Mouse (Mus musculus): ENCODE measurements around the gene Ddb2. TPM values are rescaled to one million over a fixed set of nuclear protein-coding genes. Genes with fewer than 3 reads are reported as not detected.

Gene Ddb2
- polyA plus RNA-seq, 1 experiment from 2014 or later: 14.1 TPM

- Histone ChIP-seq H3K27ac (replicated peaks; ENCODE audit: low read depth, low read length) (no peak overlapping the region), H3K9ac (ENCODE audit: low read depth, low read length) (no peak overlapping the region), H3K4me1 (ENCODE audit: control insufficient read depth, insufficient read depth, low read length) (no peaks in the 10 kb centered on the region), H3K9me3 (ENCODE audit: control insufficient read depth, low read length) (no peaks in the 10 kb centered on the region), H3K36me3 (ENCODE audit: control insufficient read depth, insufficient read depth, low read length) (peaks cover 52% of the 10 kb centered on the region), H3K27me3 (replicated peaks; ENCODE audit: control insufficient read depth, insufficient read depth, low read length) (no peaks in the 10 kb centered on the region), H3K4me2 (ENCODE audit: low read depth, low read length) (no peak overlapping the region), H3K4me3 (ENCODE audit: low read depth, low read length) (no peak overlapping the region)
- no peak for DNase-seq (ENCODE audit: low spot score)
- ATAC-seq (ENCODE audit: low read depth): no peak
- 88% methylated on average over 4 of the region's 4 CpGs for WGBS
Measured at GRCm38 (mm10) chr2:91175490-91175889, 61.3 kb downstream of the Ddb2 start.

- no peak for DNase-seq (ENCODE audit: low spot score)
- H3K9me3 ChIP-seq (ENCODE audit: control insufficient read depth, low read length): no peaks in the 10 kb centered on the region
- no peak overlapping the region for H3K27ac ChIP-seq (replicated peaks; ENCODE audit: low read depth, low read length)
- H3K4me1 ChIP-seq (ENCODE audit: control insufficient read depth, insufficient read depth, low read length): no peaks in the 10 kb centered on the region
- WGBS: 80% methylated on average over 25 of the region's 25 CpGs
- no peak for ATAC-seq (ENCODE audit: low read depth)
- no peaks in the 10 kb centered on the region for H3K27me3 ChIP-seq (replicated peaks; ENCODE audit: control insufficient read depth, insufficient read depth, low read length)
- no peak overlapping the region for H3K4me2 ChIP-seq (ENCODE audit: low read depth, low read length)
- no peak overlapping the region for H3K4me3 ChIP-seq (ENCODE audit: low read depth, low read length)
- H3K9ac ChIP-seq (ENCODE audit: low read depth, low read length): no peak overlapping the region
- H3K36me3 ChIP-seq (ENCODE audit: control insufficient read depth, insufficient read depth, low read length): peaks cover 65% of the 10 kb centered on the region
Measured at GRCm38 (mm10) chr2:91169587-91170322, 67.0 kb downstream of the Ddb2 start.

- Histone ChIP-seq H3K4me3 (ENCODE audit: low read depth, low read length) (no peak overlapping the region), H3K36me3 (ENCODE audit: control insufficient read depth, insufficient read depth, low read length) (peaks cover 60% of the 10 kb centered on the region), H3K4me2 (ENCODE audit: low read depth, low read length) (no peak overlapping the region), H3K9ac (ENCODE audit: low read depth, low read length) (no peak overlapping the region), H3K4me1 (ENCODE audit: control insufficient read depth, insufficient read depth, low read length) (no peaks in the 10 kb centered on the region), H3K9me3 (ENCODE audit: control insufficient read depth, low read length) (no peaks in the 10 kb centered on the region), H3K27ac (replicated peaks; ENCODE audit: low read depth, low read length) (no peak overlapping the region), H3K27me3 (replicated peaks; ENCODE audit: control insufficient read depth, insufficient read depth, low read length) (no peaks in the 10 kb centered on the region)
- ATAC-seq (ENCODE audit: low read depth): no peak
- DNase-seq (ENCODE audit: low spot score): no peak
- WGBS: 61% methylated on average over 4 of the region's 4 CpGs
Measured at GRCm38 (mm10) chr2:91167629-91168028, 69.2 kb downstream of the Ddb2 start.

- WGBS: 84% methylated on average over 6 of the region's 6 CpGs
- Histone ChIP-seq H3K36me3 (ENCODE audit: control insufficient read depth, insufficient read depth, low read length) (peaks cover 59% of the 10 kb centered on the region), H3K27me3 (replicated peaks; ENCODE audit: control insufficient read depth, insufficient read depth, low read length) (no peaks in the 10 kb centered on the region), H3K9ac (ENCODE audit: low read depth, low read length) (no peak overlapping the region), H3K4me1 (ENCODE audit: control insufficient read depth, insufficient read depth, low read length) (no peaks in the 10 kb centered on the region), H3K4me3 (ENCODE audit: low read depth, low read length) (no peak overlapping the region), H3K27ac (replicated peaks; ENCODE audit: low read depth, low read length) (no peak overlapping the region), H3K4me2 (ENCODE audit: low read depth, low read length) (no peak overlapping the region), H3K9me3 (ENCODE audit: control insufficient read depth, low read length) (no peaks in the 10 kb centered on the region)
- DNase-seq (ENCODE audit: low spot score) (no peak), ATAC-seq (ENCODE audit: low read depth) (no peak)
Measured at GRCm38 (mm10) chr2:91164991-91165390, 71.8 kb downstream of the Ddb2 start.

- Histone ChIP-seq H3K9me3 (ENCODE audit: control insufficient read depth, low read length) (no peaks in the 10 kb centered on the region), H3K4me1 (ENCODE audit: control insufficient read depth, insufficient read depth, low read length) (no peaks in the 10 kb centered on the region), H3K9ac (ENCODE audit: low read depth, low read length) (no peak overlapping the region), H3K4me2 (ENCODE audit: low read depth, low read length) (no peak overlapping the region), H3K36me3 (ENCODE audit: control insufficient read depth, insufficient read depth, low read length) (peaks cover 54% of the 10 kb centered on the region), H3K27ac (replicated peaks; ENCODE audit: low read depth, low read length) (no peak overlapping the region), H3K4me3 (ENCODE audit: low read depth, low read length) (no peak overlapping the region), H3K27me3 (replicated peaks; ENCODE audit: control insufficient read depth, insufficient read depth, low read length) (no peaks in the 10 kb centered on the region)
- WGBS: 81% methylated on average over 5 of the region's 5 CpGs
- DNase-seq (ENCODE audit: low spot score) (no peak), ATAC-seq (ENCODE audit: low read depth) (no peak)
Measured at GRCm38 (mm10) chr2:91163532-91163931, 73.2 kb downstream of the Ddb2 start.

GRCm38 (mm10) chr2:91162952-91163351 is 73.8 kb downstream of the Ddb2 start:
- Histone ChIP-seq H3K27ac (replicated peaks; ENCODE audit: low read depth, low read length) (no peak overlapping the region), H3K4me1 (ENCODE audit: control insufficient read depth, insufficient read depth, low read length) (no peaks in the 10 kb centered on the region), H3K4me3 (ENCODE audit: low read depth, low read length) (no peak overlapping the region), H3K27me3 (replicated peaks; ENCODE audit: control insufficient read depth, insufficient read depth, low read length) (no peaks in the 10 kb centered on the region), H3K9ac (ENCODE audit: low read depth, low read length) (no peak overlapping the region), H3K9me3 (ENCODE audit: control insufficient read depth, low read length) (no peaks in the 10 kb centered on the region), H3K36me3 (ENCODE audit: control insufficient read depth, insufficient read depth, low read length) (peaks cover 57% of the 10 kb centered on the region), H3K4me2 (ENCODE audit: low read depth, low read length) (no peak overlapping the region)
- no peak for DNase-seq (ENCODE audit: low spot score)
- no peak for ATAC-seq (ENCODE audit: low read depth)
- 75% methylated on average over 4 of the region's 4 CpGs for WGBS

Other genes with a start within 250 kb of the Ddb2 start
- 35.4 and 40.5 TPM in 2 replicates for gene Rapsn, start 201.4 kb downstream of the Ddb2 start, polyA plus RNA-seq (2014; fragmentation: Nextera tagmentation; extraction: Ambion mirVana)
- gene Psmc3, start 183.0 kb downstream of the Ddb2 start, polyA plus RNA-seq (2014; fragmentation: Nextera tagmentation; extraction: Ambion mirVana): 309 and 320 TPM in 2 replicates
- gene Slc39a13, start 166.6 kb downstream of the Ddb2 start, polyA plus RNA-seq (2014; fragmentation: Nextera tagmentation; extraction: Ambion mirVana): 62.1 and 64.8 TPM in 2 replicates
- gene Spi1, start 154.6 kb downstream of the Ddb2 start, polyA plus RNA-seq (2014; fragmentation: Nextera tagmentation; extraction: Ambion mirVana): 10.2 and 10.6 TPM in 2 replicates
- gene Mybpc3, start 118.8 kb downstream of the Ddb2 start, polyA plus RNA-seq (2014; fragmentation: Nextera tagmentation; extraction: Ambion mirVana): 0.30 and 0.79 TPM in 2 replicates
- gene Madd, start 53.1 kb downstream of the Ddb2 start, polyA plus RNA-seq (2014; fragmentation: Nextera tagmentation; extraction: Ambion mirVana): 7.9 and 8.6 TPM in 2 replicates
- 1.5 and 2.7 TPM in 2 replicates for gene Nr1h3, start 34.1 kb downstream of the Ddb2 start, polyA plus RNA-seq (2014; fragmentation: Nextera tagmentation; extraction: Ambion mirVana)
- 29.4 and 32.3 TPM in 2 replicates for gene Acp2, start 34.1 kb downstream of the Ddb2 start, polyA plus RNA-seq (2014; fragmentation: Nextera tagmentation; extraction: Ambion mirVana)
- gene Pacsin3, start 19.0 kb upstream of the Ddb2 start, polyA plus RNA-seq (2014; fragmentation: Nextera tagmentation; extraction: Ambion mirVana): 59.9 and 64.3 TPM in 2 replicates
- 68.1 and 79.3 TPM in 2 replicates for gene Arfgap2, start 28.0 kb upstream of the Ddb2 start, polyA plus RNA-seq (2014; fragmentation: Nextera tagmentation; extraction: Ambion mirVana)
- gene 1110051M20Rik, start 207.7 kb upstream of the Ddb2 start, polyA plus RNA-seq (2014; fragmentation: Nextera tagmentation; extraction: Ambion mirVana): 56.0 and 59.2 TPM in 2 replicates
- 7.3 and 7.6 TPM in 2 replicates for gene Lrp4, start 220.5 kb upstream of the Ddb2 start, polyA plus RNA-seq (2014; fragmentation: Nextera tagmentation; extraction: Ambion mirVana)

All from embryonic facial prominence, embryonic 14.5 days (tissue).